Comparison of ENCODE assay signal across 16 mouse cellular contexts in genomic region chr1:135485179-135485578, GRCm38 (mm10).
"Had no signal": no experiment of that assay in that cellular context is flagged by ENCODE, and none has a peak within 500 bp of the region (broad histone marks: within the 10 kb centered on the region; RNA-seq: fewer than 3 reads in every experiment).

No protein-coding gene starts in this region.

- H3K36me3 ChIP-seq: liver, embryonic 13.5 days; lung, embryonic 15.5 days had no signal

- H3K4me2 ChIP-seq: limb, embryonic 12.5 days; liver, embryonic 13.5 days; lung, embryonic 15.5 days; midbrain, embryonic 12.5 days; neural tube, embryonic 15.5 days had no signal

- H3K4me3 ChIP-seq: layer of hippocampus, adult 2 months; limb, embryonic 12.5 days; liver, embryonic 13.5 days; lung, embryonic 15.5 days; megakaryocyte, embryonic 14.5 days; midbrain, embryonic 12.5 days; neural tube, embryonic 15.5 days had no signal

- H3K27me3 ChIP-seq: limb, embryonic 12.5 days; liver, embryonic 13.5 days; lung, embryonic 15.5 days; megakaryocyte, embryonic 14.5 days; midbrain, embryonic 12.5 days; neural tube, embryonic 15.5 days had no signal

- H3K9ac ChIP-seq: limb, embryonic 12.5 days; liver, embryonic 13.5 days; liver, postnatal 0 days; lung, embryonic 15.5 days; midbrain, embryonic 12.5 days; neural tube, embryonic 15.5 days had no signal

- ATAC-seq: liver, postnatal 0 days had no signal

- H3K9me3 ChIP-seq: liver, embryonic 13.5 days; lung, embryonic 15.5 days; midbrain, embryonic 12.5 days; neural tube, embryonic 15.5 days had no signal

- DNase-seq: kidney, postnatal 36 days; liver; liver, embryonic 13.5 days; liver, postnatal 0 days; lung, postnatal 14 days; right cerebral cortex, adult 18-20 months; right cerebral cortex, postnatal 25 days; thymus, postnatal 36 days had no signal

- H3K4me1 ChIP-seq: liver, embryonic 13.5 days; lung, embryonic 15.5 days; midbrain, embryonic 12.5 days had no signal

- H3K27ac ChIP-seq: kidney, postnatal 0 days; layer of hippocampus, adult 2 months; limb, embryonic 12.5 days; liver, embryonic 13.5 days; lung, embryonic 15.5 days; macrophage; midbrain, embryonic 12.5 days; neural tube, embryonic 15.5 days had no signal
